Mouse (Mus musculus) left cerebral cortex, adult 6 months (tissue): Measurements from ENCODE around the gene Mrpl22. TPM values are rescaled to one million over a fixed set of nuclear protein-coding genes. Genes with fewer than 3 reads are reported as not detected.

Source experiments
- long read RNA-seq, 2 experiments: library from polyadenylated mRNA; unstranded; transcript quantifications; one replicate each; pipeline ENCODE4 v2.0.0; 2019 to 2020
- polyA plus RNA-seq: library from polyadenylated mRNA; unstranded; fragments of <200 nt; fragmentation: Nextera tagmentation; gene quantifications from 2 replicates; pipeline ENCODE4 v1.2.3, GENCODE M21; 2021

The Mrpl22 gene
- 95.3 and 108 TPM in 2 replicates for polyA plus RNA-seq
- long read RNA-seq, experiment 1, transcript Mrpl22-201 (7 exons, 722 nt), result major isoform, 11 of 16 reads
- long read RNA-seq, experiment 1, partial matches to known transcripts, result 1 of 16 reads
- long read RNA-seq, experiment 1, other reads (novel, unspliced or antisense), result 4 of 16 reads
- long read RNA-seq, experiment 2, transcript Mrpl22-201 (7 exons, 722 nt), result major isoform, 38 of 53 reads
- long read RNA-seq, experiment 2, partial matches to known transcripts, result 9 of 53 reads
- long read RNA-seq, experiment 2, other reads (novel, unspliced or antisense), result 6 of 53 reads

DNA sequence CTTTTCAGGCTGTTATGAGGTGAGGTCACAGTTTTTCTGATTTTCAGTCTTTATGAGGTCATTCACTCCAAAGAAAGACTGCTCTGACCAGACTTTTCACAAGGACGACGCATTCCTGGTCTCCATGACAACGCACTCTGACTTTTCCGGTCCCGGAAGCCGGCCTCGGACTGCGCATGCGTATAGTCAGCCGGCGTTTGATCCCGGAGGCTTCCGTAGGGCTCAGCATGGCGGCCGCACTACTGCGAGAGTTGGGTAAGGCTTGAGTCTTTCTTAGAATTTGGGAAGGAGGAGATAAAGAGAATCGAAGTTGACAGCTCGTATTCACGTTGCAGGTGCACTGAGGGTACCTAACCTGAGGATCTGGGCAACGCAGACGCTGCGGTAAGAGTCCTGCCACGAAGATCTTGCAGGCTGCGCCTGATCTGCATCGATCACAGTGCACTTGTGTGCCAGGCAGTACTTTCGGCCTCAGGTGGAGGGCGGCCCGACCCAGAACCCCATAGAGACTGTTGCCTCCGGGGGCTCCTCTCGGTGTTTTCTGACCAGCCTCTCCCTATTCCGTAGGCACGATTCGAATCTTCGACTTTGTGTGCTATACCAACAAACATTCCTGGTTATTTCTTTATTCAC lies at the start of gene Mrpl22:
Gene Mrpl22, plus strand, starts transcription at position 203 of the 633 bp plus-strand sequence.

DNA sequence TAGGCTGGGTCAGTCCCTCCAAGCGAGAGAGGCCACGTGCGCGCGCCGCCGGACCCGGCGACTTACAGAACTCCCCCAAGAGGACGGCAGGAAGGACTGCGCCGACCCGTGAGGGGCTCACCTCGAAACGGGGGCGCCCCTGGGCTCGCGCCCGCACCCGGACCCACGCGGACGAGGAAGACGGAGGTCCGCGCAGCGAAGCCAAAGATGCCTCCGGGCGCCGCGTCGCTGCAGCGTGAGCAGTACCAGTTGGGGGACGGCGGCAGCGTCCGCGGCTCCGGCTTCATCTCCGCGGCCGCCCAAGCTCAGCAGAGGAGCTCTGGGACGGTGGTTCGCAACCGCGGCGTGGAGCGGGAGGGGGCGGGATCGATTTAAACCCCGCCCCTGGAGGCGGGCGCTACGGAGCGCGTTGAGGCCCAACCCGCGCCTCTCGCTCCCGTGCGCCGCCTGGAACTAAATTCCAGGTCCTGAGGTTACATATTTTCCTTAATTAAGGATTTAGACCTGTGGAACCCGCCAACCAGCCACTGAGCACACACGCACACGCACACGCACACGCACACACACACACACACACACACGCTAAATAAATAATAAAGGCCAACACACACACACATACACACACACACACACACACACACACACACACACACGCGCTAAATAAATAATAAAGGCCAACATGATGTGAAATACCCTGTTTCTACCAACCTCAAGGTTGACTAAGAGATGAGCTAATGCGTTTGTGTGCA lies 3.1 kb upstream of the Mrpl22 start, which contains the start of gene Gemin5:
Gene Gemin5, minus strand, starts transcription at position 373 of the 749 bp plus-strand sequence.

DNA sequence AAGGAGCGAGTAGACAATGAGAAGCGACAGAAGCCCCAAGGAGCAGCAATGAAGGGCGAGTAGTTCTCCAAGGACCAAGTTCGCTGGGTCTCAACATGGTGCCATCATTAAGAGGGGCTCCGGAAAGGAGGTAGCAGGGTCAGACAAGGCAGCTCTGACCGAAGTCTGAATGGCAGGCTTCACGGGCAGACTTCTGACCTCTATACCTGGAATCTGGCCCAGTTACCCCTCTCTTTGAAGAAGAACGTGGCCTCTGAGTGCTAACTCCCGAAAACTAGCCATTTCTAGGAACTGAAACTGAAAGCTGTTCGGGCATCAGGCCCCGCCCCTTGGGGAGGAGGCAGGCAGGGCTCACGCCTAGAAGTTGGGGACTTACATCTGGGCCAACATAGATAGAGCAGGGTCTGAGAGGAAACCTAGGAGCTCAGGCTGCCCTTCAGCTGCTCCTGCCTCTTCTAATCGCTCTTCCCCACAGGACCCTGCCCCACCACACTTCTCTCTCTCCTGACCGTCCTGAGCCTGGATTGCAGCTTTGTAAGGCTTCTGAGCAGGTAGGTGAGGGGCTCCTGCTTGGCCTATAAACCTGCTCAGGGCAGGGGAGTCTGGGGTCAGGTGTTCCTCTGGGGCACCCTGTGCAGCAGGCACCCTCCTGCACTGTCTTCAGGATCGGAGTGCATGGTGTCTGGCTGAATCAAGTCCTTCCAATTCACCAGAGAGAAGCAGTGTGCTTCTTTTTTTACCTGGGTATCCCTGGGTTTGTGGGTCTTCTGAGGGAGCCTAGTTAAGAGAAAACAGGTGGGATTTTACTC lies 28.0 kb downstream of the Mrpl22 start, which contains the start of the genes Igtp and Irgm2:
Gene Igtp, plus strand, starts transcription at position 328 of the 809 bp plus-strand sequence.
Gene Irgm2, plus strand, starts transcription at position 390 of the 809 bp plus-strand sequence.

Other genes with a start within 250 kb of the Mrpl22 start
- gene Larp1, start 162.6 kb upstream of the Mrpl22 start, polyA plus RNA-seq, result 4.3 and 4.8 TPM in 2 replicates
- gene Gm12248, start 78.5 kb upstream of the Mrpl22 start, polyA plus RNA-seq, result not detected in 2 replicates
- gene Cnot8, start 67.5 kb upstream of the Mrpl22 start, polyA plus RNA-seq, result 58.3 and 62.3 TPM in 2 replicates
- gene Gemin5, start 3.1 kb upstream of the Mrpl22 start, polyA plus RNA-seq, result 3.4 and 4.7 TPM in 2 replicates
- gene Igtp, start 27.9 kb downstream of the Mrpl22 start, polyA plus RNA-seq, result 7.1 and 8.1 TPM in 2 replicates
- gene Irgm2, start 28.0 kb downstream of the Mrpl22 start, polyA plus RNA-seq, result 1.2 and 1.6 TPM in 2 replicates
- gene 4930438A08Rik, start 103.1 kb downstream of the Mrpl22 start, polyA plus RNA-seq, result not detected in 2 replicates
- 7.0 and 7.2 TPM in 2 replicates for gene Zfp692, start 135.4 kb downstream of the Mrpl22 start, polyA plus RNA-seq
- gene Zfp672, start 158.7 kb downstream of the Mrpl22 start, polyA plus RNA-seq, result 34.9 and 35.5 TPM in 2 replicates
- 19.7 and 25.5 TPM in 2 replicates for gene Sh3bp5l, start 159.1 kb downstream of the Mrpl22 start, polyA plus RNA-seq
- not detected in 2 replicates for gene Lypd8, start 207.4 kb downstream of the Mrpl22 start, polyA plus RNA-seq
- gene 1810065E05Rik, start 249.4 kb downstream of the Mrpl22 start, polyA plus RNA-seq, result not detected in 2 replicates